Mouse (Mus musculus) effector memory CD4-positive, alpha-beta T cell, adult 5 months (primary cell): ENCODE results near the gene Gm19684. TPM values are rescaled to one million over a fixed set of nuclear protein-coding genes. Genes with fewer than 3 reads are reported as not detected.

Experiments used
- polyA plus RNA-seq: library from polyadenylated mRNA; unstranded; fragments of 100-300 nt; shearing (Covaris generic); gene quantifications from one replicate; pipeline ENCODE4 v1.2.1, GENCODE M21; 2017

The Gm19684 gene
- polyA plus RNA-seq, result 1.5 TPM

GRCm38 (mm10) chr17:36121352-36122020 is at the start of gene Gm19684:
Gene Gm19684 (plus strand): TSS chr17:36121678.

GRCm38 (mm10) chr17:36128968-36129817 is 7.7 kb downstream of the Gm19684 start, which contains the start of gene Gm7030:
Gene Gm7030 (minus strand): TSS chr17:36129425.

GRCm38 (mm10) chr17:36168039-36168652 is 46.7 kb downstream of the Gm19684 start, which contains the start of gene Gm8909:
Gene Gm8909 (minus strand): TSS chr17:36168537.

Other genes with a start within 250 kb of the Gm19684 start
- 54.0 TPM for gene Dhx16, start 241.9 kb upstream of the Gm19684 start, polyA plus RNA-seq
- gene 2310061I04Rik, start 224.2 kb upstream of the Gm19684 start, polyA plus RNA-seq, result 32.9 TPM
- 13.2 TPM for gene Atat1, start 211.6 kb upstream of the Gm19684 start, polyA plus RNA-seq
- 93.2 TPM for gene Mrps18b, start 205.3 kb upstream of the Gm19684 start, polyA plus RNA-seq
- 76.6 TPM for gene Ppp1r10, start 205.2 kb upstream of the Gm19684 start, polyA plus RNA-seq
- gene Abcf1, start 151.9 kb upstream of the Gm19684 start, polyA plus RNA-seq, result 137 TPM
- 74.2 TPM for gene Gnl1, start 141.8 kb upstream of the Gm19684 start, polyA plus RNA-seq
- 24.6 TPM for gene Prr3, start 141.4 kb upstream of the Gm19684 start, polyA plus RNA-seq
- 10.5 TPM for gene H2-T24, start 101.1 kb upstream of the Gm19684 start, polyA plus RNA-seq
- 476 TPM for gene H2-T23, start 88.8 kb upstream of the Gm19684 start, polyA plus RNA-seq
- 161 TPM for gene H2-T22, start 78.9 kb upstream of the Gm19684 start, polyA plus RNA-seq
- 0.95 TPM for gene Gm6034, start 78.7 kb upstream of the Gm19684 start, polyA plus RNA-seq
- gene Gm11127, start 63.3 kb upstream of the Gm19684 start, polyA plus RNA-seq, result not detected
- not detected for gene Gm7030, start 7.7 kb downstream of the Gm19684 start, polyA plus RNA-seq
- 8.8 TPM for gene Gm8909, start 46.9 kb downstream of the Gm19684 start, polyA plus RNA-seq
- gene H2-T3, start 68.6 kb downstream of the Gm19684 start, polyA plus RNA-seq, result 0.84 TPM
- gene Rpp21, start 136.4 kb downstream of the Gm19684 start, polyA plus RNA-seq, result 120 TPM
- 52.0 TPM for gene Trim39, start 150.6 kb downstream of the Gm19684 start, polyA plus RNA-seq
- gene H2-M10.2, start 164.8 kb downstream of the Gm19684 start, polyA plus RNA-seq, result not detected
- gene H2-M10.1, start 204.5 kb downstream of the Gm19684 start, polyA plus RNA-seq, result not detected
- gene H2-M10.3, start 246.7 kb downstream of the Gm19684 start, polyA plus RNA-seq, result not detected